Mouse (Mus musculus) embryonic fibroblast, embryonic 13.5 days (primary cell): Measurements from ENCODE around the gene Gm20388.

Source experiments
- CTCF ChIP-seq: IDR thresholded peaks from 2 replicates; pipeline ENCODE4 v1.5.1; 2011; ENCODE audit warnings: mild to moderate bottlenecking, control low read depth, low read length, moderate library complexity, borderline replicate concordance; ENCODE audit not compliant: insufficient read depth
- POLR2A ChIP-seq: IDR thresholded peaks from 2 replicates; pipeline ENCODE4 v1.6.1; 2011; ENCODE audit warnings: low read depth, mild to moderate bottlenecking, control low read depth, low read length, moderate library complexity

GRCm38 (mm10) chr8:120368814-120369649 lies 458.4 kb downstream of the Gm20388 start:
- TF ChIP-seq CTCF (0 out of 2 replicates have a peak, but pooled peaks have one; percentile 4), POLR2A (0 out of 2 replicates have a peak, but pooled peaks have one; percentile 16)
